12 mouse cellular contexts compared by ENCODE assay signal in the genomic region with DNA sequence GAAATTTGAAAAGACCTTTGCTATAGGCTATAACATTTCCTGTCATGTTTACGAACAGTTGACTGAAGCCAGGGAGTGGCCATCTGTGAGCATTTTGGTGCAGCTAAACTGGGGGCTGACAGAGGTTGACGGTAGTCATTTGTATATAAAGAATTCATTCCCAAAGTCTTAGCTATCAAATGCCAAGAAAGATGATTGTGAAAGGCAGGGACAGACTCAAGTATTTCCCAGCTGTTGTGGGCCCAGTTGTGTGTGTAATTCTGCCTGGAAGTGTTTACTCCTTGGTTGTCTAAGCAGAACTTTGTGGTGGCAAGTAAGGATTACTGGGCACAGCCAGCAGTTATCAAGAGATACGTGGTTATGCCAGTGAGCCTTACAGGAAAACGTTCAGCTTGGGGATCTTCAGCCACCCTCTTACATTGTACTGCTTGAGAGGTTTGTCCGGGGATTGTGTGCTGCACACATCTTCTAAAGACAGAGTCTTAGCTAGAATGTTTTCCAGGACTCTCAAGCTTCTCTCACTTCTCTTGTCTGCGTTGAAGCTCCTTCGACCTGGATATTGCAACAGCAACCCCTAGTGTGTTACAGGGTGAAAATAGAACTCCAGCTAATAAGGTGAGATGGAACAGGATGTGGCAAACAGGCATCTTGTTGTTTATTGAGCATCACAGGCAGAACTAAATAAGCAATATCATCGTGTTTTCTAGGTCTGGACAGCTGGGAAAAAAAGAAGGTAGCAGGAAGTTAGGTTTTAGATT.
A peak's percentile ranks its signal among the peaks of the same experiment; 100 is the strongest.
DNase-seq lines count a peak whose midpoint lies in the region; ATAC-seq and TF ChIP-seq lines count a peak whose summit lies in the region.
"Had no signal": no experiment of that assay in that cellular context is flagged by ENCODE, and none has a peak within 500 bp of the region (broad histone marks: within the 10 kb centered on the region; RNA-seq: fewer than 3 reads in every experiment).

No protein-coding gene starts in this region.

- no peak overlapping the region for H3K9ac ChIP-seq in heart, embryonic 12.5 days
- H3K9ac ChIP-seq in lung, embryonic 14.5 days = no peak overlapping the region
- H3K9ac ChIP-seq: limb, embryonic 15.5 days had no signal

- no peaks in the 10 kb centered on the region for H3K27me3 ChIP-seq in heart, embryonic 12.5 days (replicated peaks)
- H3K27me3 ChIP-seq in lung, embryonic 14.5 days (ENCODE audit: insufficient read depth, low read length) = no peaks in the 10 kb centered on the region
- H3K27me3 ChIP-seq in myocyte (ENCODE audit: control insufficient read depth, insufficient read depth, insufficient read length) = no peaks in the 10 kb centered on the region
- H3K27me3 ChIP-seq: limb, embryonic 15.5 days had no signal

- H3K4me3 ChIP-seq in heart, embryonic 12.5 days = no peak overlapping the region
- H3K4me3 ChIP-seq in lung, embryonic 14.5 days (ENCODE audit: low read depth, low read length) = no peak overlapping the region
- no peak overlapping the region for H3K4me3 ChIP-seq in myocyte
- H3K4me3 ChIP-seq: erythroblast, embryonic 14.5 days; limb, embryonic 15.5 days had no signal

- no peak for TF ChIP-seq POLR2A in myocyte (IDR thresholded peaks at IDR 0.05; ENCODE audit: insufficient read length, low read depth)

- H3ac ChIP-seq in myocyte (ENCODE audit: control insufficient read depth, insufficient read length) = no peak overlapping the region

- no peak overlapping the region for H3K4me2 ChIP-seq in heart, embryonic 12.5 days
- no peak overlapping the region for H3K4me2 ChIP-seq in lung, embryonic 14.5 days
- peak overlapping the region; percentile 82 for H3K4me2 ChIP-seq in myocyte (ENCODE audit: low read depth)
- H3K4me2 ChIP-seq: limb, embryonic 15.5 days had no signal

- H3K9me3 ChIP-seq in heart, embryonic 12.5 days (replicated peaks) = no peaks in the 10 kb centered on the region
- H3K9me3 ChIP-seq in lung, embryonic 14.5 days (ENCODE audit: low read depth, low read length) = no peaks in the 10 kb centered on the region
- H3K9me3 ChIP-seq: limb, embryonic 15.5 days had no signal

- peak; percentile 25; the same call in 1 of the 2 replicates for TF ChIP-seq CTCF in lung, embryonic 14.5 days (IDR thresholded peaks at IDR 0.05; ENCODE audit: low read depth)

- H3K79me2 ChIP-seq in myocyte (ENCODE audit: control insufficient read depth, insufficient read depth) = no peaks in the 10 kb centered on the region

- 48% methylated on average over 8 of the region's 8 CpGs for WGBS in heart, embryonic 12.5 days
- 37% methylated on average over 8 of the region's 8 CpGs for WGBS in lung, embryonic 14.5 days

- peak; percentile 67 for DNase-seq in heart, adult 11 months
- DNase-seq in lung, embryonic 14.5 days = peak; percentile 57
- no peak for DNase-seq in lung, postnatal 4 days
- peak; percentile 30 for DNase-seq in Muller cell, postnatal 12 days (ENCODE audit: inconsistent ontology term)
- no peak for DNase-seq in thymus, postnatal 10 days (ENCODE audit: low spot score in 2 of 2)
- no peak for DNase-seq in adrenal gland, adult 18-20 months (ENCODE audit: low spot score in 2 of 2)
- DNase-seq: cerebellum, postnatal 36 days; heart, postnatal 14 days had no signal

- peaks cover 9% of the 10 kb centered on the region; the same call in 1 of the 2 replicates for H3K4me1 ChIP-seq in heart, embryonic 12.5 days (replicated peaks)
- no peaks in the 10 kb centered on the region for H3K4me1 ChIP-seq in lung, embryonic 14.5 days (ENCODE audit: insufficient read depth)

- H3K27ac ChIP-seq in heart, embryonic 12.5 days (ENCODE audit: poor library complexity, severe bottlenecking) = no peak overlapping the region
- H3K27ac ChIP-seq in lung, embryonic 14.5 days (ENCODE audit: low read depth) = no peak overlapping the region
- H3K27ac ChIP-seq: limb, embryonic 15.5 days had no signal

- ATAC-seq in heart, embryonic 12.5 days (ENCODE audit: insufficient number of reproducible peaks, low FRiP score) = no peak
- no peak for ATAC-seq in lung, embryonic 14.5 days (ENCODE audit: insufficient read depth)

- H3K36me3 ChIP-seq in heart, embryonic 12.5 days = no peaks in the 10 kb centered on the region
- no peaks in the 10 kb centered on the region for H3K36me3 ChIP-seq in lung, embryonic 14.5 days (ENCODE audit: insufficient read depth)
- no peaks in the 10 kb centered on the region for H3K36me3 ChIP-seq in myocyte (ENCODE audit: control insufficient read depth, insufficient read depth)
- H3K36me3 ChIP-seq: limb, embryonic 15.5 days had no signal

TF ChIP-seq in myocyte, 11 proteins besides CTCF, POLR2A, EP300 and RAD21:
- no peak for TF ChIP-seq REST (IDR thresholded peaks at IDR 0.05; ENCODE audit: insufficient read depth, insufficient read length)
- peak; percentile 12 for TF ChIP-seq TCF3 (IDR thresholded peaks at IDR 0.05; ENCODE audit: insufficient read length, low read depth)
- TF ChIP-seq MYOD1 (IDR thresholded peaks at IDR 0.05; ENCODE audit: control insufficient read depth in 1 of 3, insufficient read length in 2 of 3, low read depth in 2 of 3) = peak; percentile 58 to 79 (median 79)
- peak; percentile 75 for TF ChIP-seq CEBPB (IDR thresholded peaks at IDR 0.05; ENCODE audit: insufficient read depth, poor library complexity, severe bottlenecking)
- TF ChIP-seq MYOG (IDR thresholded peaks at IDR 0.05; ENCODE audit: control insufficient read depth in 1 of 3, insufficient read depth in 1 of 3, insufficient read length in 2 of 3, low read depth in 2 of 3) = peak in 2 of 3 experiments; percentile 31 to 78

Comparison
In these comparisons a context has a peak if more than half of its experiments do, and no peak if none do; other contexts are left out.
1. DNase-seq: peak in heart, adult 11 months (single experiment), lung, embryonic 14.5 days (single experiment) and Muller cell, postnatal 12 days (single experiment); none in lung, postnatal 4 days (0 of 2), thymus, postnatal 10 days (0 of 2) and adrenal gland, adult 18-20 months (0 of 2).